Mouse (Mus musculus) liver, embryonic 12.5 days (tissue): ENCODE measurements around the gene Zfp472. TPM values are rescaled to one million over a fixed set of nuclear protein-coding genes. Genes with fewer than 3 reads are reported as not detected.
A peak's percentile ranks its signal among the peaks of the same experiment; 100 is the strongest.

Source experiments
- ATAC-seq: fragments of 200-750 bp; cut with Nextera tagmentation; 2 replicates; pipeline ENCODE4 v1.8.0; 2017; ENCODE audit warnings: moderate number of reproducible peaks, mild to moderate bottlenecking, moderate library complexity
- H3K27ac ChIP-seq: fragments of 300-500 bp; sonication (generic); 2 replicates; pipeline ENCODE4 v1.5.1; 2016; ENCODE audit warnings: mild to moderate bottlenecking
- H3K27me3 ChIP-seq: fragments of 300-500 bp; sonication (generic); replicated peaks from 2 replicates; pipeline ENCODE4 v1.6.1; 2016; ENCODE audit warnings: mild to moderate bottlenecking, moderate library complexity
- H3K36me3 ChIP-seq: fragments of 300-500 bp; sonication (generic); 2 replicates; pipeline ENCODE4 v1.6.1; 2016; ENCODE audit warnings: mild to moderate bottlenecking, moderate library complexity
- H3K4me1 ChIP-seq: fragments of 300-500 bp; sonication (generic); 2 replicates; pipeline ENCODE4 v1.6.1; 2016
- H3K4me2 ChIP-seq: fragments of 300-500 bp; sonication (generic); 2 replicates; pipeline ENCODE4 v1.6.1; 2016; ENCODE audit warnings: mild to moderate bottlenecking, moderate library complexity
- H3K4me3 ChIP-seq: fragments of 300-500 bp; sonication (generic); 2 replicates; pipeline ENCODE4 v1.5.1; 2016; ENCODE audit warnings: mild to moderate bottlenecking, moderate library complexity
- H3K9ac ChIP-seq: fragments of 300-500 bp; sonication (generic); 2 replicates; pipeline ENCODE4 v1.6.1; 2016; ENCODE audit warnings: mild to moderate bottlenecking, moderate library complexity
- H3K9me3 ChIP-seq: fragments of 300-500 bp; sonication (generic); replicated peaks from 2 replicates; pipeline ENCODE4 v1.6.1; 2016; ENCODE audit warnings: mild to moderate bottlenecking, moderate library complexity
- WGBS: fragments of 180-500 bp; shearing (Covaris S2); methylation state at CpG from one replicate; pipeline ENCODE4 v1.1.7; 2016; ENCODE audit not compliant: insufficient replicate concordance; 5-methylcytosine and 5-hydroxymethylcytosine counted together
- polyA plus RNA-seq: library from polyadenylated mRNA; unstranded; fragments of >200 nt; fragmentation: Nextera tagmentation; extraction: Ambion mirVana; gene quantifications from 2 replicates; pipeline ENCODE4 v1.2.1, GENCODE M21; 2016

Zfp472 gene
- polyA plus RNA-seq, result 7.0 and 7.7 TPM in 2 replicates

DNA sequence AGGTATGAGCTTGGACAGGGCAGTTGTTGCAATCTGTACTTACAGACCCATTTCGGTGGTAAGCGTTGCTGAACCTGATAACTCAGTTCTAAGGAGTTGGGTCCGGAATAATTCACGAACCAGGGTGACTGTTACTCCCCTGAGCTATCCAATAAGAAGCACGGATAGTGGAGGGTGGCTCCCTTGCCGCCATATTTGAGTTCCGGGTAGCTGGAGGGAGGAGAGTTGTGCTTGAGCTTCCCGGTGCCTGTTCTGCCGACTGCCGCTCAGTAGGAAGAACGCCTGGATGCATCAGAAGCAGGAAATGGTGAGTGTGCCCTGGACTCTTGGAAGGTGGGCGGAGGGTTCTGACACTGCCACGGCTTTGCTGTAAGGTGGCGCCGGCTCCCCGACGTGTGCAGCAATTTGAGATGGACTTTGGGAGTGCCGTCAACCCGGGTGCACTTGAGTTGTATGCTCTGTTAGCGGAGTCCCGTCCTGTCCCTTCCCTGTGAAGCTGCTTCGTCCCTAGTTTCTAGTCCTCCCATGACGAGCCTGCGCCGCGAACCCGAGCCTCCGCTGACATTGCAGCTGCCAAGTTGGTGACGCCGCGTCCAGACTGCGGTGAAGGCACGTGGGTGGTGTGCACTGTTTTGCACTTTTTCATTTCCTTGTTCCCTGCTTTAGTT lies at the start of gene Zfp472:
TSS of gene Zfp472 (plus strand) at position 192 of the 668 bp plus-strand sequence.
- H3K4me2 ChIP-seq, result peak within 1 kb of the TSS; percentile 88
- WGBS, result under 1% methylated on average over 33 of the region's 33 CpGs
- peak within 1 kb of the TSS; percentile 78 for H3K9ac ChIP-seq
- H3K4me3 ChIP-seq, result peak within 1 kb of the TSS; percentile 90
- peaks cover 33% of the 10 kb centered on the region for H3K4me1 ChIP-seq
- ATAC-seq, result peak; percentile 98
- peak within 1 kb of the TSS; percentile 88 for H3K27ac ChIP-seq
- H3K36me3 ChIP-seq, result no peaks in the 10 kb centered on the region
- H3K9me3 ChIP-seq, result no peaks in the 10 kb centered on the region
- no peaks in the 10 kb centered on the region for H3K27me3 ChIP-seq

DNA sequence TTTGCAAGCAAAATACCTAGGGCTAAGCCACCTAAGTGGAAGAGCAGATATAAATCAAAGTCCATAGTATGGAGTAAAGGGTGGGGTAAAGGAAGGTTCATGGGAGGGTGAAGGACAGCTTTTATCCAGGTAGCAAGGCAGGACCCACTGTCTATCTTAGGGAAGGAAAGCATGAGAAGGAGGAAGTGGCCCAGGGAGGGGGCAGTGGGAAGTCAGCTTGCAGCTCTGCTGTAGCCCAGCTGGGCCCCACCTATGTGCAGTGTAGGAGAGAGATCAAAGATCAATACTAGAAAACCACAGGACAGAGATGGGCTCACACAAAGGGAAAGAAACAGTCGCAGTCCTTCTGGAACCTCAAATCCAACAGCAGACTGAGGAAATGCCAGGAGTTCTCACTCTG lies 49.5 kb upstream of the Zfp472 start:
- H3K36me3 ChIP-seq, result no peaks in the 10 kb centered on the region
- ATAC-seq, result no peak
- no peak overlapping the region for H3K9ac ChIP-seq
- H3K4me1 ChIP-seq, result no peaks in the 10 kb centered on the region
- 32% methylated on average over 1 of the region's 1 CpGs for WGBS
- no peak overlapping the region for H3K4me3 ChIP-seq
- peaks cover 32% of the 10 kb centered on the region; the same call in 1 of the 2 replicates for H3K27me3 ChIP-seq
- H3K4me2 ChIP-seq, result no peak overlapping the region
- no peaks in the 10 kb centered on the region for H3K9me3 ChIP-seq
- H3K27ac ChIP-seq, result no peak overlapping the region

DNA sequence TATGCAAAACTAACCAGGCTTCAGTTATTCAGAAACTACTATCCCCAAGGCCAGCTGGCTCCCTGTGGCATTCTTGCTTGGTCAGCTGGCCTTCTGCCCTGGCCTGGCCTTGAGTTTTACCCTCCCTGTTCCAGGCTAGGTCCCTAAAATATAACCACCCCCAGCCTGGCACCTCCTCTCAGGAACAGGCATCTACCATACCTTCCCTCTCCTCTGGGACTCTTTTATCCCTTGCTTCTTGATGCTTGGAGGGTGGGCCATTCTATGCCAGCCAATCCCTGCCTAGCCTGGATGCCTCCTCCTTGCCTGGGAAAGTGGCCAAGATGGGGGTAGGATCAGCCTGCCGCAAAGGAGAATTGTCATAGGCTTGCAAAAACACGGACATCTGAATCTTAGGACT lies 48.5 kb upstream of the Zfp472 start, which contains the start of gene Cyp4f14:
TSS of gene Cyp4f14 (minus strand) at position 212 of the 400 bp plus-strand sequence.
- no peak within 1 kb of the TSS for H3K9ac ChIP-seq
- H3K36me3 ChIP-seq, result no peaks in the 10 kb centered on the region
- WGBS, result 49% methylated on average over 2 of the region's 2 CpGs
- H3K4me2 ChIP-seq, result no peak within 1 kb of the TSS
- no peaks in the 10 kb centered on the region for H3K4me1 ChIP-seq
- no peak for ATAC-seq
- peaks cover 35% of the 10 kb centered on the region; the same call in 1 of the 2 replicates for H3K27me3 ChIP-seq
- H3K27ac ChIP-seq, result no peak within 1 kb of the TSS
- no peaks in the 10 kb centered on the region for H3K9me3 ChIP-seq
- no peak within 1 kb of the TSS for H3K4me3 ChIP-seq

DNA sequence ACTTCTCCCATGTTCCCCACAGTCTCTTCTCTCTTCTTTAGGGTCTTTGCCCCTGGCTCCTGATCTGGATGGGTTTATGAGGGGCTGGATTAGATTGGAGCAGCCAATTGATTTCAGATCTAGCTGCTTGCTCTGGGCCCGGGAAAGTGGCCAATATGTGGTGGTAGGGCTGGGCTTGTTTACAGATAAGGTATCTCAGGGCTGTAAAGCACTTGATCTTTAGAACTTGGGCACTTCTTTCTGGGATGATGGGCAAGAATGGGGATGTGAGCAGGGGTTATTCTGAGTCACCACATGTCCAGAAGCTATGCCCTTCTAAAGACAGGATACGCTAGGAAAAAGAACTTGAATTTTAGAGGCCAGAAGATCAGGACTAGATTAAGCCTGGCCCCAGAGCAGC lies 46.5 kb upstream of the Zfp472 start:
- 36% methylated on average over 2 of the region's 2 CpGs for WGBS
- no peaks in the 10 kb centered on the region for H3K36me3 ChIP-seq
- no peak overlapping the region for H3K4me3 ChIP-seq
- peaks cover 30% of the 10 kb centered on the region; the same call in 1 of the 2 replicates for H3K27me3 ChIP-seq
- H3K4me2 ChIP-seq, result no peak overlapping the region
- H3K4me1 ChIP-seq, result no peaks in the 10 kb centered on the region
- ATAC-seq, result no peak
- no peak overlapping the region for H3K27ac ChIP-seq
- H3K9me3 ChIP-seq, result no peaks in the 10 kb centered on the region
- no peak overlapping the region for H3K9ac ChIP-seq

DNA sequence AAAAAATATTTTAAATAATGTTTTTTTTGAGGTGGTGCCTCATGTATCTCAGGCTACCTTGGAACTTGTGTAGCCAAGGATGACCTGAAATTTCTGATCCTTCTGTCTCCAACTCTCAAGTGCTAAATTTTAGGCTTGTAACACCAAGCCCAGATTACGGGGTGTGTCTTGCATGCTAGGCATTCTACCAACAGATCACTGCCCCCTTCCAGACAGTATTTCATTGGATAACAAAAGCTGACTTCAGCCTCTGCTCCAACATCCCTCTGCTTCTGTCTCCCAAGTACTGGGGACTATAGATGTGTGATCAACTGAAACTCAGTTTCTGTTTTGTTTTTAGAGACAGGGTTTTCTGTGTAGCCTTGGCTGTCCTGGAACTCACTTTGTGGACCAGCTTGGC lies 41.9 kb upstream of the Zfp472 start:
- 70% methylated on average over 1 of the region's 1 CpGs for WGBS
- Histone ChIP-seq H3K4me1 (peaks cover 10% of the 10 kb centered on the region; the same call in 1 of the 2 replicates), H3K27me3 (peaks cover 11% of the 10 kb centered on the region; the same call in 1 of the 2 replicates), H3K4me3 (no peak overlapping the region), H3K27ac (no peak overlapping the region), H3K9ac (no peak overlapping the region), H3K4me2 (no peak overlapping the region), H3K36me3 (no peaks in the 10 kb centered on the region), H3K9me3 (no peaks in the 10 kb centered on the region)
- ATAC-seq, result no peak

DNA sequence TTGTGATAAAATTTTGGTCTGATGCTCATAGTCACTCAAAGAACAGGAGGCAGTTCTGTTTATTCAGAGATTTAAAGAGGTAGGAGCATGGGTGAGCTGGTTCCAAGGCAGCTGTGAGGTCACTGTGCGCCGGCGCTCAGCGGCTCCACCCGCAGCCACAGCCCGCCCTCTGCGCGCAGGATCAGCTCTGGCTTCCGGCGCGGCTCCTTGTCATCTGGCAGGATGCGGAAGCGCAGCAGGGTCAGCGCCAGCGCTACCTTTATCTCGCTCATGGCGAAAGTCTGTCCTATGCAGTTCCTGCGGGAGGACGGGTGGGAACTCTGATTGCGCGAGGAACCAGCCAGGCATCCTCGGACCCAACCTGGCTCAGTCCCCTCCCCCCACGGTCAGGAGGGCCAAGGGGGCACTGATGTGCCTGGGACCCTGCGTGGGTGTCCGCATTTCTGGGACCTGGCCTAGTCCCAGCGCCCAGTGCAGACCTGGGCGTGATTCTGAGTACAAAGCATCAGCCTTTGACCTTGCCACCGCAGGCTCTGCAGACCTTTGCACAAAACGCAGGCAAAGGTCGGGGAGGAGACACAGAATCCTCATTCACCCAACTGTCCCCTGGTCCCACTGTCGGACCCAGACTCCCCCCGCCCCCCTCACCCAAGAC lies 40.8 kb upstream of the Zfp472 start:
- 12% methylated on average over 32 of the region's 32 CpGs for WGBS
- Histone ChIP-seq H3K9me3 (no peaks in the 10 kb centered on the region), H3K4me2 (peak overlapping the region; percentile 73), H3K36me3 (no peaks in the 10 kb centered on the region), H3K27ac (no peak overlapping the region), H3K4me3 (peak overlapping the region; percentile 54), H3K4me1 (peaks cover 10% of the 10 kb centered on the region; the same call in 1 of the 2 replicates), H3K27me3 (peaks cover 3% of the 10 kb centered on the region; the same call in 1 of the 2 replicates), H3K9ac (peak overlapping the region; percentile 61)
- ATAC-seq, result peak; percentile 85

DNA sequence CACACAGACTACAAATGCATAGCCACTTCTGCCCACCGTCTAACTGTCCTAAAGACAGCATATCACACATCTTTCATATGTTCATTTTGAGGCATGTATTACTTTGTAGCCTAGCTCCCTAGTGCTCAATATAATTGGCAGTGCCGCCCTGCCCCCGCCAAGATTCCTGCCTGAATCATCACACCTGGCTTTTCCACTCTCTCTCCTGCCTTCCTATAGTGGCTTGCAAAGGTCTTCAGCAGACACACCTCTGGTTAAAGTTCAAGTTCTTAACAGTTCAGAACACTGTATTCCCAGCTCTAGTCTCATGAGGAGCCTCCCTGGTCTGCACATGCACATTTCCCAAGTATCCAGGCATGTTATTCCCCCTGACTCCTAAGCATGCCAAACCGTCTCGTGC lies 37.8 kb upstream of the Zfp472 start:
- no peak for ATAC-seq
- 67% methylated on average over 5 of the region's 5 CpGs for WGBS

DNA sequence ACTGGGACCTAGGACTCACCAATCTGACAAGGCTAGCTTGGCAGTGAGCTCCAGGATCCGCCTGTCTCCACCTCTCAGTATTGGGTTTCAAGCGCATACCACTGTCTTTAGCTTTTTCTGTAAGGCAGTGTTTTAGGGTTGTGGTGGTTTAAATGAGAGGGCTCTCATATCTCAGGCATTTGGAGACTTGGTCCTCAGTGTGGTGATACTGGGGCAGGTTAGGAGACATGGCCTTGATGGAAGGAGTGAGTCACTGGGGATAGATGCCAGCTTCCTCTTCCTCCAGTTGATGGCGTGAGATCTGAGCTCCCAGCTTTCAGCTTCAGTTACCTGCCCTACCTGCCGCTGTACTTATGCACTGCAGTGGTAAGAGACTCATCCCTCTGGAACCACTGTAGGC lies 25.8 kb upstream of the Zfp472 start:
- Histone ChIP-seq H3K9ac (no peak overlapping the region), H3K27me3 (no peaks in the 10 kb centered on the region), H3K27ac (no peak overlapping the region), H3K4me3 (no peak overlapping the region), H3K36me3 (no peaks in the 10 kb centered on the region), H3K4me1 (no peaks in the 10 kb centered on the region), H3K9me3 (no peaks in the 10 kb centered on the region), H3K4me2 (no peak overlapping the region)
- ATAC-seq, result no peak
- 58% methylated on average over 4 of the region's 4 CpGs for WGBS

More for the DNA sequence above, 37.8 kb upstream of the Zfp472 start:
- Histone ChIP-seq H3K27ac (no peak overlapping the region), H3K9me3 (no peaks in the 10 kb centered on the region), H3K4me2 (no peak overlapping the region), H3K36me3 (no peaks in the 10 kb centered on the region), H3K9ac (no peak overlapping the region), H3K27me3 (no peaks in the 10 kb centered on the region; the same call in 1 of the 2 replicates), H3K4me3 (no peak overlapping the region), H3K4me1 (peaks cover 10% of the 10 kb centered on the region; the same call in 1 of the 2 replicates)

DNA sequence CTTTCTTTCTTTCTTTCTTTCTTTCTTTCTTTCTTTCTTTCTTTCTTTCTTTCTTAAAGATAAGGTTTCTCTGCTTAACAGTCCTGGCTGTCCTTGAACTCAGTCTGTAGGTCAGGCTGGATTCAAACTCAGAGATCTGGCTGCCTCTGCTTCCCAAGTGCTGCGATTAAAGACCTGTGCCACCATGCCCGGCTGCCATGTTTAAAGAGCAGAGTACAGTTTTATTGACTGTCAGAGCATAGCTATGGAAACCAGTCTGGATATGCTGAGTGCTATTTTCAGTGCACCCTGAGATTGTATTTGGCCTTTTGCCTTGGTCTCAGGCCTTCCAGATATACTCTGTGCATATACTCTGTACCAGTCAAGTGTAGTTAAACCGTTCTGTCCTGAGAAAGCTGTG lies 22.0 kb upstream of the Zfp472 start:
- Histone ChIP-seq H3K27ac (no peak overlapping the region), H3K9ac (no peak overlapping the region), H3K9me3 (no peaks in the 10 kb centered on the region), H3K36me3 (no peaks in the 10 kb centered on the region), H3K4me3 (no peak overlapping the region), H3K4me1 (peaks cover 21% of the 10 kb centered on the region), H3K4me2 (no peak overlapping the region), H3K27me3 (no peaks in the 10 kb centered on the region)
- WGBS, result 86% methylated on average over 3 of the region's 3 CpGs
- ATAC-seq, result no peak

DNA sequence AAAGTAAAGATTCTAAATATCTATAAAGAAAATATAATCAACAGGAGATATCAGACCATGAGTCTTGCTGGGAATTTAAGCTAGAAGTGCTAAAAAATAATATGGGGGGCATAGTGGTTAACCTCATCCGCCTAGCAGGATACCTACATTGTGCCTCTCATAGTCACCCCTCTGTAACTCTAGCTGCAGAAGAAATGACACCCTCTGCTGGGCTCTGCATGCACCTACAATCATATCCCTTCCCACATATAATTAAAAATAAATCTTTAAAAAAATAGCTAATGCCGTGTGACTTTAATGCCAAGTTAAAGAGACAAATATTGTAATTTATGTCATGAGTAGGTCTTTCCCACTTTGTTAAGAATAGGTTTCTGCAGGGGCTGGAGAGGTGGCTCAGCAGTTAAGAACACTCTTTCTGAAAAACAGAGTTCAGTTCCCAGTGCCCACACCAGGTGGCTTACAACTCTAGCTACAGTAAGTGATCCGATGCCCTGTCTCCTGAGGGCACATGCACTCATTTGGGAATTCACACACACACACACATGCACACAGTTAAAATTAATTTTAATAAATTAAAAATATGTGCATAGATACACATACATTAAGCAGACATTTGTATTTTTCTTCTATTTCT lies 21.1 kb upstream of the Zfp472 start:
- ATAC-seq, result no peak
- Histone ChIP-seq H3K4me3 (no peak overlapping the region), H3K27ac (no peak overlapping the region), H3K27me3 (no peaks in the 10 kb centered on the region), H3K9ac (no peak overlapping the region), H3K9me3 (no peaks in the 10 kb centered on the region), H3K4me2 (no peak overlapping the region), H3K36me3 (no peaks in the 10 kb centered on the region), H3K4me1 (peaks cover 21% of the 10 kb centered on the region)
- 54% methylated on average over 3 of the region's 3 CpGs for WGBS

DNA sequence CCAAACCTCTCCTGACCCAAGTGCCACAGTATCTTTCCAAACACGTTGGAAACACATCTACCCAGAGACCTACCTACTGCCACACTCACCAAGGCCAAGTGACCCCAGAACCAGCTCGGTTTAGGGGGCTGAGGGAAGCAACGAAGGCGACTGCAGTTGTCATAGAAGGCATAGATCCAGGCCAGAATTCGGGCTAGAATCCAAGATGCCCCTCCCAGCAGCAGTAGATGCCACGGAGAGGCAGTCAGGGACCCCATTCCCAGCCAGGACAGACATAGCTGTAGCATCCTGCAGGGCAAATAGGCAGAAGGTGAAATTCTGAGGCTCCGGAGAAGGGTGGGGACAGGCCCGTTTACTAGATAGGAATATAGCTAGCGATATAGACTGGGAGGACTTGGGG lies 18.9 kb upstream of the Zfp472 start:
- peak overlapping the region; percentile 62 for H3K9ac ChIP-seq
- H3K36me3 ChIP-seq, result no peaks in the 10 kb centered on the region
- WGBS, result 31% methylated on average over 9 of the region's 9 CpGs
- H3K4me2 ChIP-seq, result peak overlapping the region; percentile 74
- H3K4me3 ChIP-seq, result peak overlapping the region; percentile 60
- H3K27me3 ChIP-seq, result no peaks in the 10 kb centered on the region
- H3K9me3 ChIP-seq, result no peaks in the 10 kb centered on the region
- H3K4me1 ChIP-seq, result peaks cover 21% of the 10 kb centered on the region
- peak; percentile 7; the same call in 1 of the 2 replicates for ATAC-seq
- H3K27ac ChIP-seq, result no peak overlapping the region
